Mouse (Mus musculus): ENCODE results near the gene Kpna2. TPM values are rescaled to one million over a fixed set of nuclear protein-coding genes. Genes with fewer than 3 reads are reported as not detected.
"Not testable (repeated sequence)": the region's sequence is repeated elsewhere in the genome, so short reads cannot be mapped to it uniquely, and the experiment has no call there.

Gene Kpna2
- total RNA-seq, 2 experiments from 2014 or later: 104 to 112 TPM

DNA sequence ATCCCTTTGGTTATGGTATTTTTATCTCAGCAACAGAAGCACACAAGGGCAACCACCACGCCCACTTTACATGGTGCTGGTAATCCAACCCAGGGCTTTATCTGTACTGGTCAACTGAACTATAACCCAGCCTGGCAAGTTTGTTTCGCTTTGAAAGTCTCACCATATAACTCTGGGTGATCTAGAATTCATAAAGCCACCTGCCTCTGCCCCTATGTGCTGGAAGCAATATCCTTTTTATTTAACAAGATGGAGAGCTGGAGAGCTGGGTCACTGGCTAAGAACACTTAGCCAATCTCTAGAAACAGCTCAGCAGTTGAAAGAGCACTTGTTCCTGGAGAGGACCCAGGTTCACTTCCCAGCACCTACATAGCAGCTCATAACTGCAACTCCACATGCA is 12.0 kb downstream of the Kpna2 start:
- intact Hi-C loops (cut with DNase I): no loop called here
- DNase-seq: no peak

DNA sequence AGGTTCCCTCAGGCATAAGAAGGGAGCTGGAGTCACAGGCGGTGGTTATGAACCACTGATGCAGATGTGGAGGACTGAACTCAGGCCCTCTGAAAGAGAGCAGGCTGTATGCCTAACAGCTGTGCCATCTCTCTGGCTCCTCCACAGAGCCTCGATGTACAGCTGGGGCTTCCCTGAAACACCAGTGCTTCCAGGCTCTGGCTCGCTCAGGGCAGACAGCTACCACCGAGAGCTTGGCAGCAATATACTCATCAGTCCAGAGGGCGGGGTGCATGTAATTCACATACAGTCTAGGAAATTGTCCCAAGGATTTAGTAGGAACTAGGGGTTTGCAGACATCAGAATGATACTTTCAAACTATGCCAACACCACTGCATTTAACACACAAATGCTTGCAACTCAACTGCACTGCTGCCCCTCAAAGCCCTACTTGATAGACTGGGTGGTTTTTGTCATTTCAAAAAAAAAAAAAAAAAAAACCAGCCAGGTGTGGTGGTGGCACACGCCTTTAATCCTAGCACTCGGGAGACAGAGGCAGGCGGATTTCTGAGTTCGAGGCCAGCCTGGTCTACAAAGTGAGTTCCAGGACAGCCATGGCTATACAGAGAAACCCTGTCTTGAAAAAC is 13.2 kb downstream of the Kpna2 start:
- intact Hi-C loops (cut with DNase I): not testable (repeated sequence)

GRCm38 (mm10) chr11:106982351-106982750 is 17.0 kb downstream of the Kpna2 start:
- intact Hi-C loops (cut with DNase I): loop anchor here (5.0 kb wide), 1 partner anchor 195 kb away; the partner anchor contains the start of genes Cep95 and Ddx5

More for the DNA sequence above, 13.2 kb downstream of the Kpna2 start:
- DNase-seq: not testable (repeated sequence)

GRCm38 (mm10) chr11:106981787-106982186 is 17.6 kb downstream of the Kpna2 start:
- intact Hi-C loops (cut with DNase I): loop anchor here (2.0 to 5.0 kb wide), 2 partner anchors 61 to 194 kb away; partner anchors contain the start of genes Cep95, Ddx5 and Smurf2
- DNase-seq: no peak

More at GRCm38 (mm10) chr11:106982351-106982750, 17.0 kb downstream of the Kpna2 start:
- DNase-seq: no peak

- intact Hi-C loops (cut with DNase I): loop anchor here (2.0 to 5.0 kb wide), 2 partner anchors 60 to 193 kb away; partner anchors contain the start of genes Cep95, Ddx5 and Smurf2
- DNase-seq: peak; percentile 86 to 88
Observed at GRCm38 (mm10) chr11:106980455-106980854, 18.9 kb downstream of the Kpna2 start.

- peak; percentile 86 to 90 for DNase-seq
- intact Hi-C loops (cut with DNase I): loop anchor here (10.0 kb wide), 1 partner anchor 331 kb away; no protein-coding TSS in a partner anchor
Observed at GRCm38 (mm10) chr11:106976194-106976593, 23.1 kb downstream of the Kpna2 start.

DNA sequence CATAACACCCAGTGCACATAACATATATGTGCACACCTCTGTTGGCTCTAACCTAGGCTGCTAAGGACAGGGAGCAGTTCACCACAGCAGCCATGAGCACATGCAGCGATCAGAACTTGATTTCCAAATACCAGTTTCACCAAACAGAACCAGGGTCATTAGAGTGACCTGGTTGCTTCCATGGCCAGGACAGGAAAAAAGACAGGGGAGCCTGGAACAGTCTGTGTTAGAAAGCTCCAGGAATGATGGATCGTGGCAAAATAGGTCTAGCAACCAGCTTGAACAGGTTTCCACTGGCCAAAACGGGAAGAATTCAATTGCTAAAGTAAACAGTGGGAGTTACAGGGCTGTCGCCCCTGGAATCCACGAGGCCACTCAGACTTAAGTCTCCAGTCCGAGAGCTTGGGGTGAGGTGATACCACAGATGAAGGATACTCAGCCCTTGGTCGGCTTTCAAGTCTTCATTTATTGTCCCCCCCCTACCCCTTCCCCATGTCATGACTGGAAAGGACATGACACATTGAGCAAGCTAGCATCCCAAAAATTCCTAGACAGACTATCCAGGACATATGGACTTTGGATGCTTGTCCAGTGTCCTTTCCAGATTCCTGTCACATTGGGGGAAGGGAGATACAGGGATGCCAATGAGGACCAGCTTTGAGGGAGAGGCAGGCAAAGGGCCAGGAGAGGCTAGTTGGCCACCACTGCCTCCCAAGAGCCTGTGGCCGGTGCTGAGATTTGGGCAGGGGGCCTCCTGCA is 23.7 kb downstream of the Kpna2 start:
- DNase-seq: no peak
- intact Hi-C loops (cut with DNase I): loop anchor here (10.0 kb wide), 1 partner anchor 331 kb away; no protein-coding TSS in a partner anchor

DNA sequence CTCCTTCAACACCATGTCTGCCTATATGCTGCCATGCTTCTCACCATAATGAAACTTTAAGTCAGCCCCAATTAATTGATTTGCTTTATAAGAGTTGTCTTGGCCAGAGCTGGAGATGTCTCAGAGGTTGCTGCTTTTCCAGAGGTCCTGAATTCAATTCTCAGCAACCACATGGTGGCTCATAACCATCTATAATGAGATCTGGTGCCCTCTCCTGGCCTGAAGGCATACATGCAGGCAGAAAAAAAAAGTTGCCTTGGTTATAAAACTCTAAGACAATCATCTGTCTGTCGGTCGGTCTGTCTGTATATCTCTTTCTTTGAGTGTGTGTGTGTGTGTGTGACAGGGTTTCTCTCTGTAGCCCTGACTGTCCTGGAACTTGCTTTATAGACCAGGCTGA is 24.9 kb downstream of the Kpna2 start:
- no peak for DNase-seq
- intact Hi-C loops (cut with DNase I): loop anchor here (10.0 kb wide), 1 partner anchor 330 kb away; no protein-coding TSS in a partner anchor

DNA sequence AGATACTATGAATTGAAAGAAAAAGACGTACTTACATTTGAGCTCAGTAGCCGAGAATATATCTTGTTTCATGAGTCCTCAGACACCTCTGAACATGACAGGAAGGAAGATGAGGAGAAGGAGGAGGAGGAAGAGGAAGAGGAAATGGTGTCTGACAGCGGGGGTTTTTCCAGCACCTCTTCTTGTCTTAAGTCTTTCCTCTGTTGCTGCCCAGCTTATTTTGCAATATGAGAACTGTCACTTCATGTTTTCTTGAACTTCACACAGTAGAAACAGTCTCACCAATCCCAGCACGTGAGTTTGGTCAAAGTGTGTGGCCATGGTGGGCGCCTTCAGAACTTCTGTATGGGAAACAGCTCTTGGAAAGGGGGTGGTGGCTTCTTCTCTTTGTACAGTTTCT is 26.3 kb downstream of the Kpna2 start:
- no peak for DNase-seq
- intact Hi-C loops (cut with DNase I): loop anchor here (10.0 kb wide), 1 partner anchor 328 kb away; no protein-coding TSS in a partner anchor

DNA sequence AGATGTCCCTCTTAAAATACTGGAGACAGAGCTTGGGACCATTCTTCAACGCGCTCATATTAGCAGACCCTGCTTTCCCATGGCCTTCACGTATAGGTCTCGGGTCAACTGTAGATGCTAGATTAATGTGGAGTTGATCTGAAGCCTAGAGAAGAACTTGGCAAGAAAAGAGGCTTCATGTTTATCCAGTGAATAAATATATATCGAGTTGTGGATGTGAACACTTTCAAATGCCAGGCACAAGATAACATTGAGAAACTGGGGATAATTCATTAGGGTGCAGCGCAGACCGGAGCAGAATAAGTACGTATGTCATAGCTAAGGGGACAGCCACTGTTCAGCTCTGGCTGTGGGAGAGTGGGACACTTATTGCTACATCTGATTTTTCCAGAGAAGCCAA is 29.5 kb downstream of the Kpna2 start:
- intact Hi-C loops (cut with DNase I): loop anchor here (10.0 kb wide), 1 partner anchor 325 kb away; no protein-coding TSS in a partner anchor
- DNase-seq: no peak

DNA sequence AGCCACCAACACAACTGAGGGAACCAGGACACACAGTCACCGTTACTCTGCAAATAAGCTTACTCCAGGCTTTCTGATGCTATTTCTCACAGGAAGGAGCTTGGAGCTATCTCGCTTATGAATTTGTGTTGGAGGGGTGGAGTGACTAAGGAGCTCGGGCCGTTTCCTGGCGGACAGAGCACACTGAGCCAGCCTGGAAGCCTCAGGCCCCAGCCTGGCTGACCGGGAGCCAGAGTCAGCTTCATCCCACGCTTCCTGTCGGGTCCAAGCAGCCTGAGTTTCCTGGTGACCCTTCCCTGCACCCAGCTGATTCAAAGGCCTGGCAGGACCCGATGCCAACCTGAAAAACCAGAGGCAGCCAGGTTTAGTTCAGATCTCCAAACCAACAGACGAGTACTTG is 31.7 kb downstream of the Kpna2 start:
- peak; percentile 74 to 82 for DNase-seq
- intact Hi-C loops (cut with DNase I): no loop called here

- DNase-seq: no peak
- intact Hi-C loops (cut with DNase I): no loop called here
Observed at GRCm38 (mm10) chr11:106965881-106966280, 33.5 kb downstream of the Kpna2 start.

DNA sequence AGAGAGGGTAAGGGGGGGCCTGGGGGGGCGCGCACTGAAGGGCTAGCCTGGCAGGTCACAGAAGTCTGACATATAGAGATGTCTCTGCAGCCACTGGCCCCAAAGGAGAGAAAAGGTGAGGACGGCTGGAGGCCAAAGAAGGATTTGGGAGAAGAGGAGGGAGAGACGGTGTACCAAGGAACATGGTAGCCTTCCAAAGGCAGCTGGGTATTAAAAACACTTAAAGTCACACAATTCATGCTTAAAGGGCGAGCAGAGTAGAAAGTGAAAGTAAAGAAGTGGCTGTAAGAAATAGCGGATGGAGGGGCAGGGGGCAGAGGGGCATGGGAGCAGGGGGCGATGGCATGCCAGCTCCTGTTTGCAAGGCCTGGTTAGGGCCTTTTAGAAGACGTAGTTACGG is 37.0 kb downstream of the Kpna2 start:
- no peak for DNase-seq
- intact Hi-C loops (cut with DNase I): no loop called here

DNA sequence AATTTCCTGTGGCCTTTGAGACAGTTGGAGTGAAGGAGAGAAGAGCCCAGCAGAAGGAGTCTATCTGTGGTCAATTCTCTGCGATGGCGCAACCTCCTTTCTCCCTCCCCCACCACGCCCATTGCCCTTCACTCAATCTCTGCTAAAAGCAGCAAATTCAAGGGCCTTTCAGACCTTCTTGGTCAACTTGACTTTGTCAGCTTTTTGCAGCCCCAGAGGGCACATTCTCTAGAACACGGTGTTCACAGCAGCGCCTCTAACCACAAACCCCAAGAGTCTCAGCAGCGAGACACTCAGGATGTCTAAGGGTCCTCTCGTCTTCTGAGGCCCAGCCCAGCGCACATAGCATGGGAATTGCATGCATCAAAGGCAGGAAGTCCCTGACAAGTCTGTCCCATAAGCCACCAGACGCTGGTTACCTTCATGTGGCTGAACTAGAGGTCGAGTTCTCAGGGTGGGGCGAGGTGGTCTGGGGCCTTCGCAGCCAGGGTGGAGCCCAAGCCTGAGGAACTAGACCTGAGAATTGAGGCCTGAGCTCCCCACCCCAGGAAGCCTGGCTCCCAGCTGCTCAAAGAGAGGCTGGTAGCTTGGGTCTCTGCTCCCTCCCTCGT is 37.8 kb downstream of the Kpna2 start:
- intact Hi-C loops (cut with DNase I): no loop called here
- DNase-seq: peak in 1 of 2 experiments; percentile 33

- DNase-seq: no peak
- intact Hi-C loops (cut with DNase I): loop anchor here (5.0 kb wide), 1 partner anchor 37 kb away; the partner anchor contains the start of gene Smurf2
Observed at GRCm38 (mm10) chr11:106959121-106959520, 40.2 kb downstream of the Kpna2 start.

- intact Hi-C loops (cut with DNase I): loop anchor here (5.0 kb wide), 1 partner anchor 36 kb away; the partner anchor contains the start of gene Smurf2
- no peak for DNase-seq
Observed at GRCm38 (mm10) chr11:106958407-106959071, 40.8 kb downstream of the Kpna2 start.

GRCm38 (mm10) chr11:106957271-106957980 is 41.9 kb downstream of the Kpna2 start:
- intact Hi-C loops (cut with DNase I): loop anchor here (5.0 kb wide), 1 partner anchor 35 kb away; the partner anchor contains the start of gene Smurf2
- peak; percentile 86 to 88 for DNase-seq

DNA sequence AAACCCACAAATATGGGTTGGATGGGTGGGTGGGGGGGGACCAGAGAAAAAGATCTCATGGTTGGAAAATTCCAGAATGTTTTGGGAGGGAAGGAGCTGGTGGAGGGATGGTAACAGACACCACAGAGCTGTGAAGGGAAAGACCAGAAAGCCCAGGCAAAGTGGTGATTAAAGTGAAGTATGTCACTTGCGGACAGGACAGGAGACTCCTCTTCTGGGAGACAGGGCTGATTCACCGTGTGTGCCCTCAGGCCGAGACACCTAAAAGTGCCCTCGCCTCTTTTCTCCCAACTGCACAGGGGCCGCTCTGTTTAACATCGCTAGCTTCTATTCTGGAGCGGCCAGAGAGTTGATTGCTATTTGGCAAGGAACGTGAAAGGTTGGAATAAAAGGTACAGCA is 44.8 kb downstream of the Kpna2 start:
- peak in 1 of 2 experiments; percentile 26 for DNase-seq
- intact Hi-C loops (cut with DNase I): no loop called here

DNA sequence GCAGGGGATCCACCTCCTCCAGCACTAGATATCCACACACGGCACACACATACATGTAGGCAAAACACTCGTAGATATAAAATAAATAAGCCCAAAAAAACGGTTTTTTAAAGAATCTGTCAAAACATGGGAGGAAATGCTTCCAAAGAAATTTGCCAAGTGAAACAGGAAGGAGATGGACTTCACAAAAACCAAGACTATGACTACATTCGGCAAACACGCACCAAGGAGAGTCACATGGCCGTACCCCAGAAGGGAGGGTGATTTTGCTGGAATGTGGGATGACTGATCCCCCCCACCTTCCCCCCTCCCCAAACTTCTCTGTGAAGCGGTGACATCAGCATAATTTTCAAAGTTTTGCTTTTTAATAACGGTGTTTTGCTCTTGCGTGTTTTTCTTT is 45.2 kb downstream of the Kpna2 start:
- peak; percentile 29 to 49 for DNase-seq
- intact Hi-C loops (cut with DNase I): no loop called here

Measured in heart, postnatal 10 days (tissue).